In genomic region chr12:72083265-72083664, GRCm38 (mm10) we compare ENCODE assay signal across 19 mouse cellular contexts. TPM values are rescaled to one million over a fixed set of nuclear protein-coding genes. Genes with fewer than 3 reads are reported as not detected.
DNase-seq lines count a peak whose midpoint lies in the region; ATAC-seq and TF ChIP-seq lines count a peak whose summit lies in the region.
"Had no signal": no experiment of that assay in that cellular context is flagged by ENCODE, and none has a peak within 500 bp of the region (broad histone marks: within the 10 kb centered on the region; RNA-seq: fewer than 3 reads in every experiment).

No protein-coding gene starts in this region.

- H3K27me3 ChIP-seq in heart, embryonic 15.5 days, result no peaks in the 10 kb centered on the region
- no peaks in the 10 kb centered on the region for H3K27me3 ChIP-seq in midbrain, embryonic 11.5 days (ENCODE audit: control insufficient read depth, insufficient read depth, low read length)
- no peaks in the 10 kb centered on the region for H3K27me3 ChIP-seq in midbrain, postnatal 0 days (ENCODE audit: insufficient read depth, low read length)
- no peaks in the 10 kb centered on the region for H3K27me3 ChIP-seq in MEL (ENCODE audit: control insufficient read depth in 1 of 2, insufficient read depth in 2 of 2, low read length in 2 of 2)
- H3K27me3 ChIP-seq in neural tube, embryonic 15.5 days (replicated peaks), result no peaks in the 10 kb centered on the region
- H3K27me3 ChIP-seq: CH12.LX; embryonic facial prominence, embryonic 13.5 days; forebrain, embryonic 12.5 days; hindbrain, embryonic 12.5 days had no signal

- H3K4me2 ChIP-seq in heart, embryonic 15.5 days, result peak overlapping the region; percentile 84; the same call in 1 of the 2 replicates
- no peak overlapping the region for H3K4me2 ChIP-seq in midbrain, embryonic 11.5 days
- H3K4me2 ChIP-seq in midbrain, postnatal 0 days (ENCODE audit: low read depth, low read length, poor library complexity, severe bottlenecking), result no peak overlapping the region
- H3K4me2 ChIP-seq in neural tube, embryonic 15.5 days, result peak overlapping the region; percentile 87

- no peak overlapping the region for H3K4me3 ChIP-seq in heart, embryonic 15.5 days
- H3K4me3 ChIP-seq in midbrain, embryonic 11.5 days (ENCODE audit: low read depth, low read length), result no peak overlapping the region
- no peak overlapping the region for H3K4me3 ChIP-seq in midbrain, postnatal 0 days (ENCODE audit: low read depth, low read length)
- no peak overlapping the region for H3K4me3 ChIP-seq in MEL (ENCODE audit: control insufficient read depth in 1 of 2, insufficient read depth in 1 of 2, low read depth in 2 of 2, low read length in 2 of 2)
- no peak overlapping the region for H3K4me3 ChIP-seq in neural tube, embryonic 15.5 days (replicated peaks)
- H3K4me3 ChIP-seq: forebrain, embryonic 12.5 days had no signal

- H3K36me3 ChIP-seq in heart, embryonic 15.5 days, result no peaks in the 10 kb centered on the region
- H3K36me3 ChIP-seq in midbrain, embryonic 11.5 days (ENCODE audit: control insufficient read depth, insufficient read depth, low read length), result no peaks in the 10 kb centered on the region
- H3K36me3 ChIP-seq in midbrain, postnatal 0 days (ENCODE audit: insufficient read depth, low read length), result no peaks in the 10 kb centered on the region
- H3K36me3 ChIP-seq in MEL (ENCODE audit: control insufficient read depth in 1 of 2, insufficient read depth in 2 of 2, low read length in 2 of 2), result peaks cover 0 to 6% of the 10 kb centered on the region in 2 experiments; a peak in 2 of 4 replicates
- no peaks in the 10 kb centered on the region for H3K36me3 ChIP-seq in neural tube, embryonic 15.5 days
- H3K36me3 ChIP-seq: embryonic facial prominence, embryonic 13.5 days; forebrain, embryonic 12.5 days; hindbrain, embryonic 12.5 days had no signal

- no peak for TF ChIP-seq EP300 in MEL (IDR thresholded peaks at IDR 0.05; ENCODE audit: low read depth in 1 of 2, low read length in 2 of 2)

- no peak overlapping the region for H3K27ac ChIP-seq in heart, embryonic 15.5 days
- no peak overlapping the region for H3K27ac ChIP-seq in midbrain, embryonic 11.5 days (ENCODE audit: low read depth, low read length)
- no peak overlapping the region for H3K27ac ChIP-seq in midbrain, postnatal 0 days (ENCODE audit: low read depth, low read length)
- H3K27ac ChIP-seq in MEL (ENCODE audit: control insufficient read depth, low read depth, low read length), result no peak overlapping the region
- no peak overlapping the region for H3K27ac ChIP-seq in neural tube, embryonic 15.5 days (replicated peaks)
- H3K27ac ChIP-seq: embryonic facial prominence, embryonic 13.5 days; forebrain, embryonic 12.5 days; hindbrain, embryonic 12.5 days; hindbrain, postnatal 0 days had no signal

- no peak for TF ChIP-seq CTCF in midbrain, postnatal 0 days (IDR thresholded peaks at IDR 0.05)
- no peak for TF ChIP-seq CTCF in MEL (IDR thresholded peaks at IDR 0.05 in 2 of 3, conservative IDR thresholded peaks at IDR 0.05 in 1 of 3; ENCODE audit: control insufficient read depth in 1 of 3, insufficient read depth in 1 of 3, low read depth in 2 of 3, low read length in 3 of 3, poor library complexity in 1 of 3, severe bottlenecking in 1 of 3)

- TF ChIP-seq POLR2A in MEL (IDR thresholded peaks at IDR 0.05; ENCODE audit: control insufficient read depth in 1 of 2, insufficient read depth in 1 of 2, low read depth in 1 of 2, low read length in 2 of 2, poor library complexity in 1 of 2), result no peak

- no peaks in the 10 kb centered on the region; the same call in 1 of the 2 replicates for H3K79me2 ChIP-seq in MEL (ENCODE audit: control insufficient read depth, insufficient read depth, low read length, poor library complexity)

- no peak for ATAC-seq in heart, embryonic 15.5 days (replicated peaks; ENCODE audit: insufficient number of reproducible peaks, insufficient read depth, low FRiP score, low read depth)
- ATAC-seq in midbrain, embryonic 11.5 days (ENCODE audit: low FRiP score), result no peak
- no peak for ATAC-seq in midbrain, postnatal 0 days (ENCODE audit: low FRiP score)
- ATAC-seq in neural tube, embryonic 15.5 days (ENCODE audit: low FRiP score), result no peak
- ATAC-seq in activated CD4-positive, CD25-positive, alpha-beta regulatory T cell, adult 4 months, result no peak
- ATAC-seq: forebrain, postnatal 0 days; hindbrain, postnatal 0 days had no signal

- no peak for TF ChIP-seq RAD21 in MEL (IDR thresholded peaks at IDR 0.05; ENCODE audit: low read depth, low read length)

- intact Hi-C loops in heart, postnatal 10 days (cut with DNase I), result no loop called here

- no peak overlapping the region for H3K9ac ChIP-seq in heart, embryonic 15.5 days
- no peak overlapping the region for H3K9ac ChIP-seq in midbrain, embryonic 11.5 days (ENCODE audit: low read length)
- no peak overlapping the region for H3K9ac ChIP-seq in midbrain, postnatal 0 days (replicated peaks; ENCODE audit: low read length, poor library complexity, severe bottlenecking)
- no peak overlapping the region for H3K9ac ChIP-seq in MEL (ENCODE audit: control insufficient read depth, low read depth, low read length, poor library complexity, severe bottlenecking)
- no peak overlapping the region for H3K9ac ChIP-seq in neural tube, embryonic 15.5 days (replicated peaks)
- H3K9ac ChIP-seq: embryonic facial prominence, embryonic 13.5 days; forebrain, postnatal 0 days; hindbrain, embryonic 12.5 days had no signal

- DNase-seq in heart, postnatal 10 days, result no peak
- DNase-seq in midbrain, embryonic 11.5 days (ENCODE audit: low spot score, missing footprints), result peak; percentile 80
- DNase-seq in midbrain, postnatal 0 days (ENCODE audit: low spot score), result no peak
- DNase-seq in MEL (ENCODE audit: low read depth, low spot score), result peak; percentile 25
- DNase-seq: adrenal gland, adult 2 months; adrenal gland, postnatal 25 days; cerebellum, adult 18-20 months; cerebellum, adult 9-11 months; cerebellum, postnatal 36 days; forebrain, postnatal 0 days; gastrocnemius, postnatal 14 days had no signal

- H3K9me3 ChIP-seq in heart, embryonic 15.5 days (replicated peaks), result no peaks in the 10 kb centered on the region
- no peaks in the 10 kb centered on the region for H3K9me3 ChIP-seq in midbrain, embryonic 11.5 days (ENCODE audit: control insufficient read depth, low read length)
- no peaks in the 10 kb centered on the region for H3K9me3 ChIP-seq in midbrain, postnatal 0 days (ENCODE audit: low read length)
- no peaks in the 10 kb centered on the region for H3K9me3 ChIP-seq in MEL (replicated peaks; ENCODE audit: insufficient read depth, low read length)
- H3K9me3 ChIP-seq in neural tube, embryonic 15.5 days (replicated peaks), result no peaks in the 10 kb centered on the region
- H3K9me3 ChIP-seq: embryonic facial prominence, embryonic 13.5 days; forebrain, embryonic 12.5 days; hindbrain, embryonic 12.5 days had no signal

- H3K4me1 ChIP-seq in heart, embryonic 15.5 days (replicated peaks), result peaks cover 28% of the 10 kb centered on the region
- H3K4me1 ChIP-seq in midbrain, embryonic 11.5 days (ENCODE audit: control insufficient read depth, insufficient read depth, low read length), result peaks cover 18% of the 10 kb centered on the region
- H3K4me1 ChIP-seq in midbrain, postnatal 0 days (ENCODE audit: insufficient read depth, low read length), result peaks cover 10% of the 10 kb centered on the region; the same call in 1 of the 2 replicates
- H3K4me1 ChIP-seq in MEL (ENCODE audit: control insufficient read depth in 1 of 2, insufficient read depth in 2 of 2, low read length in 2 of 2), result peaks cover 0 to 2% of the 10 kb centered on the region in 2 experiments; a peak in 1 of 4 replicates
- peaks cover 36% of the 10 kb centered on the region for H3K4me1 ChIP-seq in neural tube, embryonic 15.5 days

- WGBS in heart, embryonic 15.5 days, result 80% methylated on average over 9 of the region's 9 CpGs
- 85% methylated on average over 9 of the region's 9 CpGs for WGBS in midbrain, embryonic 11.5 days
- 85% methylated on average over 9 of the region's 9 CpGs for WGBS in midbrain, postnatal 0 days
- WGBS in neural tube, embryonic 15.5 days, result 82% methylated on average over 9 of the region's 9 CpGs

RNA-seq across cellular contexts. Expression of gene L3hypdh, which starts 2.0 kb away (rescaled TPM):
- polyA plus RNA-seq in heart, embryonic 15.5 days (2015; fragmentation: Nextera tagmentation; extraction: Ambion mirVana), result 19.9 TPM in 2 replicates
- 10 to 100 TPM; 10.3 to 13.8 TPM for total RNA-seq in heart, postnatal 10 days (2021)
- 8.5 and 9.6 TPM in 2 replicates for polyA plus RNA-seq in midbrain, embryonic 11.5 days (2014; fragmentation: Nextera tagmentation; extraction: Ambion mirVana)
- 6.9 and 9.0 TPM in 2 replicates for total RNA-seq in midbrain, postnatal 0 days (2014; rRNA removed)
- 13.0 and 13.2 TPM in 2 replicates for polyA plus RNA-seq in midbrain, postnatal 0 days (2015; fragmentation: Nextera tagmentation; extraction: Ambion mirVana)
- 2.5 and 5.2 TPM in 2 replicates for total RNA-seq in MEL (2012; rRNA removed)
- polyA plus RNA-seq in MEL (2012; ENCODE audit: insufficient read depth in 1 of 2, insufficient read length in 2 of 2, low read depth in 1 of 2, low replicate concordance in 2 of 2, missing spikeins in 1 of 2), result 1 to 10 TPM in 1 of 2 experiments, not detected in 1; 9.3 TPM
- 11.7 and 14.4 TPM in 2 replicates for polyA plus RNA-seq in neural tube, embryonic 15.5 days (2015; fragmentation: Nextera tagmentation; extraction: Ambion mirVana)
- under 1 TPM; 0.25 to 0.40 TPM for polyA plus RNA-seq in activated CD4-positive, CD25-positive, alpha-beta regulatory T cell, adult 4 months (2017; shearing (Covaris generic))

RNA-seq across cellular contexts. Expression of gene Jkamp, which starts 2.1 kb away (rescaled TPM):
- polyA plus RNA-seq in heart, embryonic 15.5 days (2015; fragmentation: Nextera tagmentation; extraction: Ambion mirVana), result 65.8 and 73.2 TPM in 2 replicates
- total RNA-seq in heart, postnatal 10 days (2021), result 10 to 100 TPM; 28.2 to 34.6 TPM
- polyA plus RNA-seq in midbrain, embryonic 11.5 days (2014; fragmentation: Nextera tagmentation; extraction: Ambion mirVana), result 58.5 and 65.6 TPM in 2 replicates
- total RNA-seq in midbrain, postnatal 0 days (2014; rRNA removed), result 89.7 and 93.3 TPM in 2 replicates
- 109 and 115 TPM in 2 replicates for polyA plus RNA-seq in midbrain, postnatal 0 days (2015; fragmentation: Nextera tagmentation; extraction: Ambion mirVana)
- 14.6 and 14.9 TPM in 2 replicates for total RNA-seq in MEL (2012; rRNA removed)
- 10 to 100 TPM in 1 of 2 experiments, not detected in 1; 25.0 TPM for polyA plus RNA-seq in MEL (2012; ENCODE audit: insufficient read depth in 1 of 2, insufficient read length in 2 of 2, low read depth in 1 of 2, low replicate concordance in 2 of 2, missing spikeins in 1 of 2)
- polyA plus RNA-seq in neural tube, embryonic 15.5 days (2015; fragmentation: Nextera tagmentation; extraction: Ambion mirVana), result 117 and 130 TPM in 2 replicates
- polyA plus RNA-seq in activated CD4-positive, CD25-positive, alpha-beta regulatory T cell, adult 4 months (2017; shearing (Covaris generic)), result 10 to 100 TPM; 31.8 to 32.2 TPM

RNA-seq across cellular contexts. Expression of gene Gpr135, which starts 12.3 kb away (rescaled TPM):
- 0.48 and 0.60 TPM in 2 replicates for polyA plus RNA-seq in heart, embryonic 15.5 days (2015; fragmentation: Nextera tagmentation; extraction: Ambion mirVana)
- under 1 TPM; 0.64 to 0.79 TPM for total RNA-seq in heart, postnatal 10 days (2021)
- polyA plus RNA-seq in midbrain, embryonic 11.5 days (2014; fragmentation: Nextera tagmentation; extraction: Ambion mirVana), result 0.57 and 1.2 TPM in 2 replicates
- total RNA-seq in midbrain, postnatal 0 days (2014; rRNA removed), result 23.4 and 23.5 TPM in 2 replicates
- polyA plus RNA-seq in midbrain, postnatal 0 days (2015; fragmentation: Nextera tagmentation; extraction: Ambion mirVana), result 11.3 and 12.8 TPM in 2 replicates
- 0.10 and 0.19 TPM in 2 replicates for total RNA-seq in MEL (2012; rRNA removed)
- under 1 TPM in 1 of 2 experiments, not detected in 1; 0.92 TPM for polyA plus RNA-seq in MEL (2012; ENCODE audit: insufficient read depth in 1 of 2, insufficient read length in 2 of 2, low read depth in 1 of 2, low replicate concordance in 2 of 2, missing spikeins in 1 of 2)
- polyA plus RNA-seq in neural tube, embryonic 15.5 days (2015; fragmentation: Nextera tagmentation; extraction: Ambion mirVana), result 6.0 and 8.1 TPM in 2 replicates
- not detected for polyA plus RNA-seq in activated CD4-positive, CD25-positive, alpha-beta regulatory T cell, adult 4 months (2017; shearing (Covaris generic))
- total RNA-seq: CH12.LX had no signal

Comparison
In these comparisons a context has a peak if more than half of its experiments do, and no peak if none do; other contexts are left out.
1. DNase-seq: peak in midbrain, embryonic 11.5 days (single experiment) and MEL (single experiment); none in heart, postnatal 10 days (0 of 2) and midbrain, postnatal 0 days (single experiment).
2. H3K4me2 ChIP-seq: peak in heart, embryonic 15.5 days (single experiment) and neural tube, embryonic 15.5 days (single experiment); none in midbrain, embryonic 11.5 days (single experiment) and midbrain, postnatal 0 days (single experiment).